Mouse (Mus musculus) erythroblast, embryonic 14.5 days (primary cell): ENCODE measurements around the gene Entpd1. TPM values are rescaled to one million over a fixed set of nuclear protein-coding genes. Genes with fewer than 3 reads are reported as not detected.

Experiments used
- H3K27me3 ChIP-seq: 2 replicates; pipeline ENCODE4 v1.6.1; 2012; ENCODE audit warnings: inconsistent platforms; ENCODE audit not compliant: control insufficient read depth
- H3K36me3 ChIP-seq: 2 replicates; pipeline ENCODE4 v1.6.1; 2012; ENCODE audit warnings: mild to moderate bottlenecking, inconsistent platforms; ENCODE audit not compliant: control insufficient read depth
- H3K4me1 ChIP-seq: 2 replicates; pipeline ENCODE4 v1.6.1; 2012; ENCODE audit warnings: inconsistent platforms; ENCODE audit not compliant: control insufficient read depth
- H3K4me3 ChIP-seq: replicated peaks from 2 replicates; pipeline ENCODE3; 2012; ENCODE audit warnings: moderate library complexity, mild to moderate bottlenecking, inconsistent platforms
- H3K9me3 ChIP-seq: 2 replicates; pipeline ENCODE4 v1.6.1; 2012; ENCODE audit warnings: low read length, inconsistent platforms, mixed read lengths; ENCODE audit not compliant: control insufficient read depth
- GATA1 ChIP-seq: IDR thresholded peaks from 2 replicates; pipeline ENCODE4 v1.6.1; 2012; ENCODE audit warnings: low read length, inconsistent platforms, mixed read lengths
- TAL1 ChIP-seq: IDR thresholded peaks from 3 replicates; pipeline ENCODE4 v1.6.1; 2012; ENCODE audit warnings: low read length, inconsistent platforms, mixed read lengths
- polyA plus RNA-seq: library from polyadenylated mRNA; stranded (reverse); fragments of >175 nt; gene quantifications from 2 replicates; pipeline ENCODE4 v1.2.3, GENCODE M21; 2012

The Entpd1 gene
- polyA plus RNA-seq, 1 experiment: 0.05 TPM

DNA sequence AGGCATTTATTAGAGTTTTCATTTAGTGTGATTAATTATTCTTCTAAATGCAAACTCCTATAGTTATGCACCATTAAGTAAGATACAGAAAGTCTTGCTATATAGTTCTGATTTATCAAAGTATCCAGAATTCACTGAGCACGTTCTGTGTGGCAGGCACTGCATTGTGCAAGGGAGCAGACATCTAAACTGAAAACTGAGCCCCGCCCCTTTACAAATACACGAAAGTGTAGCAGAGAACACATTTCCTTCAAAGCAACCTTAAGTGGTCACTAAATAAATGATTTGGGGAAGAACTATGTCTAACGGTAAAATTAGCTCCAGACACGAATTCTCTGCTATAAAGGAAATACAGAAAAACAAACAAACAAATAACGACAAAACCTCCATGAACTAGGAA is 46.1 kb downstream of the Entpd1 start:
- no peaks in the 10 kb centered on the region for H3K4me1 ChIP-seq
- no peaks in the 10 kb centered on the region for H3K36me3 ChIP-seq
- H3K27me3 ChIP-seq: peaks cover 27% of the 10 kb centered on the region
- TF ChIP-seq TAL1 (no peak), GATA1 (no peak)
- H3K9me3 ChIP-seq: no peaks in the 10 kb centered on the region
- H3K4me3 ChIP-seq: no peak overlapping the region

DNA sequence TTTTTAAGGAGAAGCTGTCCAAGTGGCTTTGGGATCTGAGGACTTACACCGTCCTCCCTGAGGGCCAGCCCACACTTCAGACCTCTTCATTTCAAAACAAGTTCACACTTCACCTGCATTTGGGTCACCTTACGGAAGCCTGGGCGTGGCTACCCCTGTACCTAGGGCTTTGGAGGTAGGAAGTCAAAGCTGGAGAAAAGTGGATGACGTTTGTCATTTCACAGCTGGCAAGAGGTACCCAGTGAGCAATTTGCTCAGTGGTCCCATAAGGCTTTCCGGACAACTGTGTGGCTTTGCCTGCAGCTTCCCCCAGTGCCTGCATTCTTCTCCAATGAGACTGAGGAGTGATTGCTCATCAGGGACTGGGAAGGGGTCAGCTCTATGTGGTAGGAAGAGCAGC is 46.8 kb downstream of the Entpd1 start:
- Histone ChIP-seq H3K9me3 (no peaks in the 10 kb centered on the region), H3K36me3 (no peaks in the 10 kb centered on the region), H3K4me3 (no peak overlapping the region), H3K4me1 (no peaks in the 10 kb centered on the region), H3K27me3 (peaks cover 27% of the 10 kb centered on the region)
- TF ChIP-seq GATA1 (no peak), TAL1 (no peak)

DNA sequence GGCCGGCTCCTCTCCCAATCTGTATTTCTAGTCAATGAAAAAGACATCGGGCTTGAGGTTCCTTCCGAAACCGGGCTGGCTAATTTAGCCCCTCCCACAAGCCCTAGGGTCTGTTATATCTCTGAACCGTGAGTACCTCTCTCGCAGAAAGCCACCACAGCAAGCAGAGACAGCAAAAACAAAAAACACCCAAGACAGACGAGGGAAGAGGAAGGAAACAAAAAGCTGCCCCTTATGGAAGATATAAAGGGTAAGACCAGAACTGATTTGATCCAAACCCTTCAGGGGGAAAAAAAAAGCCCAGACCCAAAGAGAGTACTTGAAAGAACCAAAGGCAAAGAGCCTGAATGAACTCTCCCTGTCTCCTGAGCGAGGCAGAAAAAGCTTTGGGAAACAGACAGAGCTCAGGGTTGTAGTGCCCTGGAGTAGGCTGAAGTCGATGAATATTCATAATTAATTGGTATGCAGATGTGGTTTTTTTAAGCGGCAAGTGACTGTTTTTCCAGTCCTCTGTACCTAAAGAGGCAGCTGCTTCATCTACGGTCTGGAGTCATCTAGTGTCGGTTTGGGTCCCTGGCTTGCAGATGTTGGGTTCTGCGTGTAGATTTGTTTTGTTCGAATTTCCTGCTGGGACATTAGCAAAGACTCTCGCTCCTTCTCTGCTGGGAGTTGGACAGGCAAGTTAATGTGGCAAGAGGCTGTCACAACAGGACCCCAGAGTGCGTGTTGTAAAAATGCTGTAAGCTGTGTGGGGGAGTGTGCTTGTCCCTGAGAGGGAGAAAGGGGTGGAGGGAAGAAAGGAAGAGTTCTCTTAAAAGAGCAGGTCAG is 47.7 kb downstream of the Entpd1 start:
- no peak for TF ChIP-seq GATA1
- no peak for TF ChIP-seq TAL1
- Histone ChIP-seq H3K4me3 (no peak overlapping the region), H3K27me3 (peaks cover 27% of the 10 kb centered on the region)

DNA sequence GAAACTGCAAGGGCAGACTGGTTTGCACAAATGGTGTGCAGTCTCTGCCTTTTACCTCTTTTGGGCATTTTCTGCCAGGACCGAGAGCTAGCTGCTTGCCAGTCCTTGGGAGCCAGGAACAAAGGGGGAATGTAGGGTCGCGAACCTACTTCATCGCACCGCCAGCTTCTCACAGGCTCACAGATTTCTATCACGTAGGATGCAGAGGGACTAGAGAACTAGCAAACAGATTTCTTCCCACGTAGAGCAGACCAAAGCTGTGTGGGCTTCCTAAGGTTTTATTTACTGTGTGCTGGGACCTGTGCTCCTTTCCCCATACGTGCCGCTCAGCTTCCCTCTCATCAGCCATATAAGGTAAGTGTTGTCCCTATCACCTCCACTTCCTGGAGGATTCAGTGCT is 48.3 kb downstream of the Entpd1 start:
- H3K4me3 ChIP-seq: no peak overlapping the region
- TF ChIP-seq GATA1 (no peak), TAL1 (no peak)
- H3K4me1 ChIP-seq: no peaks in the 10 kb centered on the region
- H3K36me3 ChIP-seq: no peaks in the 10 kb centered on the region
- H3K27me3 ChIP-seq: peaks cover 27% of the 10 kb centered on the region
- H3K9me3 ChIP-seq: no peaks in the 10 kb centered on the region

More for the DNA sequence above, 47.7 kb downstream of the Entpd1 start:
- H3K36me3 ChIP-seq: no peaks in the 10 kb centered on the region
- no peaks in the 10 kb centered on the region for H3K9me3 ChIP-seq
- no peaks in the 10 kb centered on the region for H3K4me1 ChIP-seq

DNA sequence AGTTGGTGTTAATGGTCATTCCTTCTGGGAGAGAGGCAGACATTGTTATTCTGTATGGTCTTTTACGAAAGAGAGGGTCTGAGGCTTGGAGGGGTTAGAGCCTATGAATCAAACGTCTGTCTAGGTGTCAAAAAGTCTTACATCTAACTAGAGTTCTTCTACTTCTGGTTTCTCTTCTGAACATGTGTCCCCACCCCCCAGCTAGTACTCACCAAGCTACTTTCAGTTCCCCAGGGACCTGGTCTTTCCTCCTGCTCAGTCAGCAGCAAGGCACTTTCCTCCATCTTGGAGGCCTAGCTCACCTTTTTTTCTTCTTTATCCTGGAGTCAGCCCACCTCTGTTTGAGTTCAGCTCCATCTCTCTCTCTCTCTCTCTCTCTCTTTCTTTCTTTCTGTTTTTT is 48.9 kb downstream of the Entpd1 start:
- TF ChIP-seq TAL1: no peak
- no peak for TF ChIP-seq GATA1
- H3K4me3 ChIP-seq: no peak overlapping the region

DNA sequence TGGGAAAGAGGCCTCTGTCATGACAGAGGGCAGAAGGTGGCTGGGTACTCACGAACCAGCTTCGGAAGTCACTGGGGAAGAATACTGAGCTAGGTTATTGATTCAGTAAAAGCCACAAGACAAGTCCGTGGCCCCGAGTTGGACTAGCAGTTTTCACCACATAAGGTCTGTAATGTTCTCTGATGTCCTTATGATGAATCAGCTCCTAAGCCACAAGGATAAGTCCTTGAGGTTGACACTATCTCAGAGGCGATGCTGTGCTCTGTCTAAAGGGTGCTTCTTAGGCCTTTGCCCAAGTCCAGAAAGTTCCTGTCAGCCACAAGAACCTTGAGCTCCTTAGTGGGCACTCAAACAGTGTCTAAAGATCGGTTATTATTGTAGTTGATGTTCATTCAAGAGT is 49.7 kb downstream of the Entpd1 start:
- TF ChIP-seq TAL1: no peak
- Histone ChIP-seq H3K4me3 (no peak overlapping the region), H3K27me3 (peaks cover 27% of the 10 kb centered on the region), H3K4me1 (no peaks in the 10 kb centered on the region), H3K36me3 (no peaks in the 10 kb centered on the region), H3K9me3 (no peaks in the 10 kb centered on the region)

More for the DNA sequence above, 48.9 kb downstream of the Entpd1 start:
- Histone ChIP-seq H3K4me1 (no peaks in the 10 kb centered on the region), H3K9me3 (no peaks in the 10 kb centered on the region), H3K36me3 (no peaks in the 10 kb centered on the region), H3K27me3 (peaks cover 27% of the 10 kb centered on the region)

DNA sequence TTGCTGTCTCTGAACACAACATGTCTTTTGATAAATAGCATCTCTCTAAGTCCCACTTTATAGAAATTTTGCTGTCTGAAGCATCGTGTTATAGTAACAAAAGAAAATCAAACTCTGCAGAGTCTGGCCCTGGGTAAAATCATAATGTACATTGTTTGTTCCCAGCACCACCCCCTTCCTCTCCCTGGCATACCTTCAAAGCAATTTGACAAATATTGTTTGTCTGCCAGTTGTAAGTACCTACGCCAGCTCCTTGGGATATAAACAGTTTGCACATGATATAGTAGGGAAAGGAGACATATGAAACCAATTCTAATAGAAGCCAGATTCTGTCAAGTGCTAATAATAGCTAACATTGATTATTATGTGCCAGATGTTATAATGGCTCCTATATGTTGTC is 50.6 kb downstream of the Entpd1 start:
- Histone ChIP-seq H3K36me3 (no peaks in the 10 kb centered on the region), H3K9me3 (no peaks in the 10 kb centered on the region), H3K4me1 (no peaks in the 10 kb centered on the region), H3K4me3 (no peak overlapping the region), H3K27me3 (peaks cover 27% of the 10 kb centered on the region)
- TF ChIP-seq TAL1 (no peak), GATA1 (no peak)

DNA sequence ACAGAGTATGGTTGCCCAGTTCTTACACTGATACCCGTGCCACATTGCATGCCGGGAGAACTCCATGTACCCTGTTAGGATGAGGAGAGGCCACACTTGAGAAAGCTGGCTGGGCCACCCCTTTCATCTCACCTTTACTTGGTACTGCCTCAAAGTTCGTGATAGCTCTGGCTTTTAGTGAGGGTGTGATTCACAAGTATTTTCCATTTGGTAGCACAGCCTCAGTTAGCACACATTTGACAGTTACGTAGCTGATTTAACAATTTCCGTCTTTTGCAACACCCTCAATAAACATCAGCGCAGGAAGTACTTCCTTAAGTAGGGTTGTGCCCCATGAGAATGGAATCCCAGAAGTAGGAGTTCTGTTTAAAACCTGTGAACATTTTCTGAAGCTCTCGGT is 53.6 kb downstream of the Entpd1 start:
- no peaks in the 10 kb centered on the region for H3K36me3 ChIP-seq
- TF ChIP-seq GATA1: no peak
- TF ChIP-seq TAL1: no peak
- H3K27me3 ChIP-seq: peaks cover 5% of the 10 kb centered on the region
- H3K9me3 ChIP-seq: no peaks in the 10 kb centered on the region
- no peak overlapping the region for H3K4me3 ChIP-seq
- no peaks in the 10 kb centered on the region for H3K4me1 ChIP-seq

DNA sequence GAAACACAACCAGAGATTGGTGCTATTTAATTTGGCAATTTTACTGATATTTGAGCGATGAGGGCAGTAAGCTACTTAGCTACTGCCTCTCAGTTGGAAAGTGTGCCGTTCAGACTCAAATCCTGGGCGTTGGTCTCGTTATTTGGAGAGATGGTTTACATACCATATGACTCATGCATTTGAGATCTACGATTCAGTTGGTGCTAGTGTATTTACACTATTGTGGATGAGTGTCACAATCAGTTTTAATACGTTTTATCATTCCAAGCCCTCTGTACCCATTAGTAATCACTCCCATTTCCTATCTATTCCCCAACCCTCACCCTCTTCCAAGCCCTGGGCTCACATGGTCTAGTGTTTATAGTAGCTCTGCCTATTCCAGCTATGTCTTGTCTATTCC is 54.9 kb downstream of the Entpd1 start:
- Histone ChIP-seq H3K36me3 (no peaks in the 10 kb centered on the region), H3K27me3 (no peaks in the 10 kb centered on the region), H3K4me3 (no peak overlapping the region), H3K9me3 (no peaks in the 10 kb centered on the region), H3K4me1 (no peaks in the 10 kb centered on the region)
- TF ChIP-seq GATA1: no peak
- no peak for TF ChIP-seq TAL1

DNA sequence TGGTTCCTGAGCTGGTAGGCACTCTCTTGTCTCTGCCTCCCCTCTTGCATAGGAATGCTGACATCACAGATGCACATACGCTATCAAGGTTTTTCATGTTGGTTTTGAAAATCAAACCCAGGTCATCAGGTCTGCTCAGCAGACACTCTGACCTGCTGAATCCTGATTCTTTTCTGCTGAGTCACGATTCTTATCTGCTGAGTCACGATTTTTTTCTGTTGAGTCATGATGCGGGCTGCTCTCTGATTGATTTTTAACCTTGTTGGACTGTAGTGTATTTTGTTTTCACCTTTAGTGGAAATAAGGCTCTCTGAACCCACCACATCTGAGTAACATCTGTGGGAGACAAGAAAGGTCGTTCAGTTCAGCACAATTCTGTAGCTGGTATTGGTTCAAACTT is 63.2 kb downstream of the Entpd1 start:
- H3K9me3 ChIP-seq: no peaks in the 10 kb centered on the region
- TF ChIP-seq TAL1 (no peak), GATA1 (no peak)
- H3K4me3 ChIP-seq: no peak overlapping the region
- peaks cover 3% of the 10 kb centered on the region; the same call in 1 of the 2 replicates for H3K4me1 ChIP-seq
- H3K27me3 ChIP-seq: 0 out of 2 replicates have a peak, but pooled peaks cover 4% of the 10 kb centered on the region
- no peaks in the 10 kb centered on the region for H3K36me3 ChIP-seq
